Mouse (Mus musculus) ES-Bruce4 (cell line): ENCODE results near the gene Sipa1l2. TPM values are rescaled to one million over a fixed set of nuclear protein-coding genes. Genes with fewer than 3 reads are reported as not detected.

Source experiments
- H3K27ac ChIP-seq: 2 replicates; pipeline ENCODE4 v1.5.1; 2012; ENCODE audit warnings: low read length, inconsistent platforms; ENCODE audit not compliant: insufficient read depth
- H3K27me3 ChIP-seq: 2 replicates; pipeline ENCODE4 v1.6.1; 2012; ENCODE audit warnings: mild to moderate bottlenecking, low read length, inconsistent platforms; ENCODE audit not compliant: control insufficient read depth, poor library complexity, insufficient read depth, severe bottlenecking
- H3K36me3 ChIP-seq: 2 replicates; pipeline ENCODE4 v1.6.1; 2012; ENCODE audit warnings: inconsistent platforms, mild to moderate bottlenecking, low read length, moderate library complexity; ENCODE audit not compliant: control insufficient read depth, poor library complexity, insufficient read depth, severe bottlenecking
- H3K4me1 ChIP-seq: one replicate; pipeline ENCODE4 v1.8.1; 2011; ENCODE audit warnings: low read length; ENCODE audit not compliant: control insufficient read depth, insufficient read depth
- H3K4me3 ChIP-seq: 2 replicates; pipeline ENCODE4 v1.5.1; 2011; ENCODE audit warnings: low read depth, mild to moderate bottlenecking, low read length
- H3K9ac ChIP-seq: 2 replicates; pipeline ENCODE4 v1.6.1; 2012; ENCODE audit warnings: low read depth, mild to moderate bottlenecking, inconsistent platforms; ENCODE audit not compliant: poor library complexity, severe bottlenecking
- H3K9me3 ChIP-seq: replicated peaks from 2 replicates; pipeline ENCODE4 v1.6.1; 2012; ENCODE audit warnings: mild to moderate bottlenecking, low read length, inconsistent platforms; ENCODE audit not compliant: control insufficient read depth, poor library complexity, insufficient read depth, severe bottlenecking
- CTCF ChIP-seq: IDR thresholded peaks from one replicate; pipeline ENCODE4 v1.8.1; 2011; ENCODE audit warnings: low read depth, low read length
- EP300 ChIP-seq: IDR thresholded peaks from 2 replicates; pipeline ENCODE4 v1.6.1; 2011; ENCODE audit warnings: low read depth, low read length; ENCODE audit not compliant: insufficient read depth
- POLR2A ChIP-seq: IDR thresholded peaks from one replicate; pipeline ENCODE4 v1.8.1; 2011; ENCODE audit warnings: low read length; ENCODE audit not compliant: insufficient read depth
- polyA plus RNA-seq: library from polyadenylated mRNA; stranded (reverse); fragments of >200 nt; gene quantifications from 2 replicates; pipeline ENCODE4 v1.2.4, GENCODE M21; 2011; ENCODE audit warnings: low read depth; ENCODE audit not compliant: missing spikeins, insufficient read depth, insufficient read length

Gene Sipa1l2
- polyA plus RNA-seq, 1 experiment = 25.1 TPM

DNA sequence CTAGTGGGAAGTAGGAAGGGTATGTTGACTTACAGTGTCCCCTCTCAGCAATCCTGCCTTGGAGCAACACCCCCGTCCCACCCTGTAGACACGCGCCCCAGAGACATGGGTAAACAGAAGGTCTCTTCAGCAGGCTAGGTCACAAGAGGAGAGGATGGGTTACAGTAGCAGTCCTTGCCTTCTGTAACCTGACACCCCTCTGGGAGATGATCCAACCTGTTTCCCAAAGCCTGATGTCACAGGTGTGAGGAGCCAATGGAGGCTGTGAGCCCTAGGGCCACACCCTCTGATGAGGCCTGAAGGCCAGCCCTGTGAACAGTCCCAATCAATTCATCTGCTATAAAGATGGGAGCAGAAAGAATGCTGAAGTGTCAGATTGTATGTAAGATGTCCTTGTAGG is 138.3 kb downstream of the Sipa1l2 start:
- no peak overlapping the region for H3K4me3 ChIP-seq
- H3K36me3 ChIP-seq = no peaks in the 10 kb centered on the region
- no peak overlapping the region for H3K27ac ChIP-seq
- TF ChIP-seq POLR2A = no peak
- TF ChIP-seq CTCF = no peak
- no peak for TF ChIP-seq EP300
- H3K9me3 ChIP-seq = no peaks in the 10 kb centered on the region
- H3K9ac ChIP-seq = no peak overlapping the region
- H3K4me1 ChIP-seq = no peaks in the 10 kb centered on the region
- H3K27me3 ChIP-seq = no peaks in the 10 kb centered on the region

DNA sequence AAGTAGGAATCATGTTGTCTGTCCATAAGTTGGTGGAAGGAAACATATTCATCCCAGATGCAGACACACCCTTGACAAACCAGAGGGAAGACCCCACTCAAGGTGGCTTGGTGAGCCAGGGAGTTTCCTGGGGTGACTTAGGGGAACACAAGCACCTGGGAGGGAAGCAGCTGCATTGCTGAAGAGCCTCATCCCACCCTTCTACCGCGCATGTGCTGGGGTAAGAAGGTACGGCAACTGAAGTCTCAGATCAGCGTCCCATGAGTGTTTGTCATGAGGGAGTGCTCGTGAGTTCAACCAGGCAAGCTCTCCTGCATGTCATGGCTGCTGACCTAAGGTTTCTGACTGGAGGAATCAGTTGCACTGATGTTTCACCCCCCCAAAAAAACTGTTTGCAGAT is 138.8 kb downstream of the Sipa1l2 start:
- TF ChIP-seq POLR2A (no peak), CTCF (no peak), EP300 (no peak)
- no peaks in the 10 kb centered on the region for H3K27me3 ChIP-seq
- no peak overlapping the region for H3K27ac ChIP-seq
- no peak overlapping the region for H3K4me3 ChIP-seq
- no peak overlapping the region for H3K9ac ChIP-seq
- H3K4me1 ChIP-seq = no peaks in the 10 kb centered on the region
- no peaks in the 10 kb centered on the region for H3K36me3 ChIP-seq
- no peaks in the 10 kb centered on the region for H3K9me3 ChIP-seq

DNA sequence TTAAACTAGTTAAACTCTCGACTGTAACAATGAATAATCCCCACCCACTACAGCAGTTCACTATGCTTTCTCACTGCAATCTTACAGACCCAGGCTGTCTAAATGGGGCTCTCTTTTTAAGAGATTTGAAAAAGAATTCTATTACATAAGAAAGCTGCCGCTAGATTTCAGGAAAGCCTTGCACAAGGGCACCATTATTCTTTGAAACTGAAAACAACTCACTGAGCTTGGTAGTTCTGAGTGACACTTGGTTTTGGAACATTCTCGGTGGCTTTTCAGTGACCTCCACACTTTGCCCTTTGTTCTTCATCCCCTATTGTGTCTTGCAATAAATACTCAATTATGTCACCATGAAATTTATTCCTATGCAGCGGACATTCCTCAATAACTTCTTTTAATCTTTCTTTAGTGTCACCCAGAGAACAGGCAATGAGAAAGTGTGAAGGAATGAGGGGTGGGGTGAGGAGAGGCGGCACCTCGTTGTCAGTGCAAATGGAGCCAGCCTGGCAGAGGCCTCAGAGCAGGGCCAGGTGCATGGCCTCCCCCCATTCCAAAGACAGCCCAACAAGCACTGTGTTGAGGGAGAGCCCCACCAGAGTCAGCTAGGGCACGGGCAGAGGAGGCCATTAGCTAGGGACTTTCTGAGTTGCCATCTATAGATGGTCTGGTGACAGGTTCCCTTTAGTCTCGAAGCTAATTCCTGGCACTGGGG is 140.5 kb downstream of the Sipa1l2 start:
- Histone ChIP-seq H3K4me3 (no peak overlapping the region), H3K27me3 (no peaks in the 10 kb centered on the region), H3K36me3 (no peaks in the 10 kb centered on the region), H3K9ac (no peak overlapping the region), H3K9me3 (no peaks in the 10 kb centered on the region), H3K27ac (no peak overlapping the region), H3K4me1 (no peaks in the 10 kb centered on the region)
- TF ChIP-seq POLR2A = no peak
- no peak for TF ChIP-seq EP300
- no peak for TF ChIP-seq CTCF

DNA sequence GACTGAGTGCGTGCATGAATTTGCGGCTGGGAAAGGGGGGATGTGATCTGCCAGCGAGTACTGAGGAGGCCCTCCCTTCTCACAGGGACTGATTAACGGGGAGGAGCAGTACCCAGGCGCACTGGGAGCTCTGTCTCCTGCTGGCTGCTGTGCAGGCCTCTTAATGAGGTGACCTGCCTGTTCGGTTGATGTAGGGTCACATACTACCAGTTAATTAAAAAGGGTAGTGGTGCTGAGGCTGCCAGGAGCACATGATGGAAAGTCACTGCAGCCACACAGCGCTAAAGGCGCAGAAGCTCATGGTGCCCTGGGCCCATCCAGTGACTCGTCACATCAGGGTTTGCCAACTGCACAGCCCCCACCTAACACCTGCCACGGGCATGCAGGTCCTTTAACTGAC is 145.7 kb downstream of the Sipa1l2 start:
- Histone ChIP-seq H3K4me3 (no peak overlapping the region), H3K27me3 (no peaks in the 10 kb centered on the region), H3K9ac (no peak overlapping the region), H3K9me3 (0 out of 2 replicates have a peak, but pooled peaks cover 4% of the 10 kb centered on the region), H3K4me1 (no peaks in the 10 kb centered on the region), H3K36me3 (peaks cover 3% of the 10 kb centered on the region), H3K27ac (no peak overlapping the region)
- TF ChIP-seq POLR2A (no peak), EP300 (no peak), CTCF (no peak)

DNA sequence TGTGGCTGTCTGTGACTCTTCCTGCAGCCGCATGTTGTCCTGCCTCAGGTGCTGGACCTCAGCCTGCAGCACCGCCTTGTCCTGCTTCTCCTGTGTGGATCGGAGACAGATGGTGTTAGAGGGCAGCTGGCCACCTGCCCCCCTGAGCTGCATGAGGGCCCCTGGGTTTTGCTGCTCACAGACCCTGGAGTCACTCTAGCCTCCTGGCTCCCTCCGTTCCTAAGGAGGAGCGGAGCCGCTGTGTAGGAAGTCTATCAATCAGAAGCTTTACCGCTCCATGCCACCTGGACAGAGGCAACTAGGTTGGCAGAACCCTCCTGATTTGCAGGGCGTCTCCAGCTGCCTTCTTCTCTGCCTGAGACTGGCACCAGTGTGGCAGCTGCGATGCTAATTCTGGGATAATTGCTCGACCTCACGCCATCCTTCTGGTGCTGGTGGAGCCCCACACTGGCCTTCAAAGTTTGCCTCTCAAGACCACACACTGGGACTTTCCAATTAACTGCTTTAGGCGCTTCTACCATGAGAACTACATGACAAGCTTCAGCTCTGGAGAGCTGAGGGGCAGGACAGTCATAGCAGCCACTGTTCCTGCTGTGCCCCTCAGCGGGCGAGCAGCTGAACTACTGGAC is 150.3 kb downstream of the Sipa1l2 start:
- Histone ChIP-seq H3K27me3 (no peaks in the 10 kb centered on the region), H3K4me3 (no peak overlapping the region), H3K27ac (no peak overlapping the region), H3K9ac (no peak overlapping the region), H3K36me3 (peaks cover 3% of the 10 kb centered on the region), H3K9me3 (0 out of 2 replicates have a peak, but pooled peaks cover 4% of the 10 kb centered on the region), H3K4me1 (peaks cover 2% of the 10 kb centered on the region)
- TF ChIP-seq EP300 (no peak), POLR2A (no peak), CTCF (no peak)

DNA sequence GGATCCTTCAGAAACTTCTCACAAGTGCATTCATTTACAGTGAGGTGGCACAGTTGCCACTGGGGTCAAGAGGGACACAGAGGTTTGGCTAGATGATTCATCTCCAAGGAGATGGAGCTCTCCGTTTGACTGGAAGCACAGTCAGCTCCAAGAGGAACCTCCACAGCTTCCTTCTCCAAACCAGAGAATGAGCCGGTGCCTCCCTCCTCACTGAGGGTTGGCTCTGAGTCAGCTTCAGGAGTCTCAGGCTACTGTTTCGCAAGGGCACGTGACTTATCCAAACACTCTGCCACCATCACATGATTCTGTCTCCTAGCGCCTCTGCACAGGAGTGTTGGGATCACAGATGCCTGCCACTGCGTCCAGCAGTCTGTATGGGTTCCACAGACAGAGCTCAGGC is 153.5 kb downstream of the Sipa1l2 start:
- H3K9ac ChIP-seq = no peak overlapping the region
- no peak overlapping the region for H3K4me3 ChIP-seq
- peaks cover 2% of the 10 kb centered on the region for H3K4me1 ChIP-seq
- no peak for TF ChIP-seq CTCF
- TF ChIP-seq POLR2A = no peak
- H3K27ac ChIP-seq = no peak overlapping the region
- H3K9me3 ChIP-seq = no peaks in the 10 kb centered on the region
- H3K36me3 ChIP-seq = no peaks in the 10 kb centered on the region
- no peaks in the 10 kb centered on the region for H3K27me3 ChIP-seq
